18 mouse cellular contexts compared by ENCODE assay signal in the genomic region with DNA sequence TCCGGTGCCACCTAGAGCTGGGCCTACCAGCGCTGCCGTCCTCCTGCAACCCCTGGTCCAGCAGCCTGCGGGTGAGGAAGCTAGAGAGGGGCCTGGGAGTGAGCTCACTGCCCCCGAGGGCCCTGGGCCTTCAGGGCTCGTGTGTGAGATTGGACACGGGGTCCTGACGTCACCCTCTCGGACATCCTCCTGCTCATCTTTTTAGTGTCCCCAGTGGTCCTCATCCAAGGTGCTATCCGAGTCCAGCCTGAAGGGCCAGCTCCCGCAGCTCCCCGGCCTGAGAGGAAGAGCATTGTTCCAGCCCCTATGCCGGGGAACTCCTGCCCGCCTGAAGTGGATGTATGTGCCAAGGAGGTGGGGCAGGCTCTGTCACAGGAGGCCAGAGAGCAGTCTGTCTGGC. TPM values are rescaled to one million over a fixed set of nuclear protein-coding genes. Genes with fewer than 3 reads are reported as not detected.
DNase-seq lines count a peak whose midpoint lies in the region; ATAC-seq lines count a peak whose summit lies in the region.
"Had no signal": no experiment of that assay in that cellular context is flagged by ENCODE, and none has a peak within 500 bp of the region (broad histone marks: within the 10 kb centered on the region; RNA-seq: fewer than 3 reads in every experiment).

No protein-coding gene starts in this region.

- H3K36me3 ChIP-seq in megakaryocyte, embryonic 14.5 days (replicated peaks; ENCODE audit: low read length), result peaks cover 84% of the 10 kb centered on the region

- intact Hi-C loops in heart, postnatal 25 days (cut with DNase I), result loop anchor here (5.0 kb wide), 1 partner anchor 162 kb away; no protein-coding TSS in a partner anchor

- no peak for ATAC-seq in megakaryocyte, adult 5-6 weeks (ENCODE audit: poor library complexity, severe bottlenecking)
- ATAC-seq: activated CD4-positive, CD25-positive, alpha-beta regulatory T cell, adult 4 months; intestine, embryonic 16.5 days; Patski had no signal

- H3K4me3 ChIP-seq in megakaryocyte, embryonic 14.5 days (replicated peaks), result peak overlapping the region; percentile 3
- H3K4me3 ChIP-seq: embryonic facial prominence, embryonic 12.5 days; forebrain, embryonic 12.5 days; heart, embryonic 10.5 days; hindbrain, embryonic 15.5 days had no signal

- no peaks in the 10 kb centered on the region for H3K27me3 ChIP-seq in megakaryocyte, embryonic 14.5 days (replicated peaks)
- H3K27me3 ChIP-seq: CH12.LX; embryonic facial prominence, embryonic 12.5 days; forebrain, embryonic 12.5 days; hindbrain, embryonic 15.5 days; Patski had no signal

- peak; percentile 33 for DNase-seq in cerebellum, adult 9-10 months
- no peak for DNase-seq in cerebellum, adult 18-20 months
- peak; percentile 92 for DNase-seq in heart, adult 11 months
- DNase-seq in heart, postnatal 25 days (ENCODE audit: low spot score), result no peak
- DNase-seq: gastrocnemius, postnatal 36 days; heart, adult 18-20 months; heart, postnatal 10 days had no signal

- H3K9me3 ChIP-seq in megakaryocyte, embryonic 14.5 days, result no peaks in the 10 kb centered on the region
- H3K9me3 ChIP-seq: embryonic facial prominence, embryonic 12.5 days; forebrain, embryonic 12.5 days; heart, embryonic 10.5 days; hindbrain, embryonic 15.5 days had no signal

- peaks cover 54% of the 10 kb centered on the region for H3K4me1 ChIP-seq in megakaryocyte, embryonic 14.5 days

RNA-seq across cellular contexts. Expression of a gene that starts 3.8 kb away (rescaled TPM):
- total RNA-seq in heart, postnatal 25 days (2021), result 10 to 100 TPM; 15.6 to 17.8 TPM
- 192 and 427 TPM in 2 replicates for polyA plus RNA-seq in megakaryocyte, embryonic 14.5 days (2012; ENCODE audit: insufficient read depth, low replicate concordance)
- 31.9 and 32.4 TPM in 2 replicates for total RNA-seq in megakaryocyte, adult 5-6 weeks (2015)
- 25.4 and 32.2 TPM in 2 replicates for total RNA-seq in megakaryocyte, adult 5-6 weeks (2017)

RNA-seq across cellular contexts. Expression of a gene that starts 6.2 kb away (rescaled TPM):
- 1 to 10 TPM; 6.2 to 6.6 TPM for total RNA-seq in heart, postnatal 25 days (2021)
- 6.1 and 22.5 TPM in 2 replicates for polyA plus RNA-seq in megakaryocyte, embryonic 14.5 days (2012; ENCODE audit: insufficient read depth, low replicate concordance)
- total RNA-seq in megakaryocyte, adult 5-6 weeks (2015), result 4.0 and 4.2 TPM in 2 replicates
- 40.5 and 41.6 TPM in 2 replicates for total RNA-seq in megakaryocyte, adult 5-6 weeks (2017)

RNA-seq across cellular contexts. Expression of a gene that starts 19.6 kb away (rescaled TPM):
- total RNA-seq in heart, postnatal 25 days (2021), result 10 to 100 TPM; 32.1 to 42.1 TPM
- 0.03 TPM in 1 of 2 replicates, not detected in the other for polyA plus RNA-seq in megakaryocyte, embryonic 14.5 days (2012; ENCODE audit: insufficient read depth, low replicate concordance)
- 0.02 and 0.04 TPM in 2 replicates for total RNA-seq in megakaryocyte, adult 5-6 weeks (2015)
- total RNA-seq in megakaryocyte, adult 5-6 weeks (2017), result under 0.01 and 0.08 TPM in 2 replicates
- total RNA-seq: CH12.LX had no signal
- polyA plus RNA-seq: activated CD4-positive, CD25-positive, alpha-beta regulatory T cell, adult 4 months had no signal

RNA-seq across cellular contexts. Expression of a gene that starts 21.4 kb away (rescaled TPM):
- 1 to 10 TPM; 1.1 to 1.9 TPM for total RNA-seq in heart, postnatal 25 days (2021)
- polyA plus RNA-seq in megakaryocyte, embryonic 14.5 days (2012; ENCODE audit: insufficient read depth, low replicate concordance), result not detected in 2 replicates
- 0.22 and 0.73 TPM in 2 replicates for total RNA-seq in megakaryocyte, adult 5-6 weeks (2015)
- total RNA-seq in megakaryocyte, adult 5-6 weeks (2017), result 0.22 TPM in 1 of 2 replicates, not detected in the other
- total RNA-seq: CH12.LX; hematopoietic stem cell, adult 5-6 weeks had no signal

RNA-seq across cellular contexts. Expression of a gene that starts 22.5 kb away (rescaled TPM):
- total RNA-seq in heart, postnatal 25 days (2021), result 10 to 100 TPM; 53.2 to 53.7 TPM
- 40.9 and 74.9 TPM in 2 replicates for polyA plus RNA-seq in megakaryocyte, embryonic 14.5 days (2012; ENCODE audit: insufficient read depth, low replicate concordance)
- total RNA-seq in megakaryocyte, adult 5-6 weeks (2015), result 37.0 and 41.4 TPM in 2 replicates
- 25.6 and 26.8 TPM in 2 replicates for total RNA-seq in megakaryocyte, adult 5-6 weeks (2017)

Comparison
In these comparisons a context has a peak if more than half of its experiments do, and no peak if none do; other contexts are left out.
1. DNase-seq: peak in cerebellum, adult 9-10 months (single experiment) and heart, adult 11 months (single experiment); none in cerebellum, adult 18-20 months (0 of 2) and heart, postnatal 25 days (single experiment).
2. RNA of a gene that starts 19.6 kb away (total RNA-seq): 32.1 to 42.1 TPM in heart, postnatal 25 days; under 0.01 to 0.08 TPM in megakaryocyte, adult 5-6 weeks; every median in the first group is over 10 times any median in the second.